Mouse (Mus musculus) spleen, adult 2 months (tissue): ENCODE results near the gene 1700021F07Rik. TPM values are rescaled to one million over a fixed set of nuclear protein-coding genes. Genes with fewer than 3 reads are reported as not detected.

Source experiments
- DNase-seq, 2 experiments: peaks; one replicate each; pipeline versions ENCODE4 v3.0.0 to v3.0.0-alpha.2; 2012 to 2021; ENCODE audit warnings: low spot score in 2 of 2, low read depth in 1 of 2
- H3K27ac ChIP-seq: fragments of 200-500 bp; 2 replicates; pipeline ENCODE4 v1.5.1; 2012; ENCODE audit warnings: low read length, inconsistent platforms; ENCODE audit not compliant: insufficient read depth
- H3K27me3 ChIP-seq: fragments of 200-500 bp; 2 replicates; pipeline ENCODE4 v1.6.1; 2012; ENCODE audit warnings: mild to moderate bottlenecking, moderate library complexity, low read length, inconsistent platforms; ENCODE audit not compliant: control insufficient read depth, insufficient read depth
- H3K36me3 ChIP-seq: fragments of 200-500 bp; 2 replicates; pipeline ENCODE4 v1.6.1; 2012; ENCODE audit warnings: mild to moderate bottlenecking, low read length, inconsistent platforms; ENCODE audit not compliant: control insufficient read depth, insufficient read depth
- H3K4me1 ChIP-seq: fragments of 200-500 bp; 2 replicates; pipeline ENCODE4 v1.6.1; 2011; ENCODE audit warnings: inconsistent platforms; ENCODE audit not compliant: control insufficient read depth, insufficient read depth, insufficient read length
- H3K4me3 ChIP-seq: fragments of 200-500 bp; 2 replicates; pipeline ENCODE4 v1.5.1; 2011; ENCODE audit warnings: mild to moderate bottlenecking, inconsistent platforms; ENCODE audit not compliant: insufficient read depth, insufficient read length; ENCODE audit errors: extremely low read depth
- CTCF ChIP-seq: fragments of 200-500 bp; IDR thresholded peaks from 2 replicates; pipeline ENCODE4 v1.5.1; 2011; ENCODE audit warnings: mild to moderate bottlenecking, inconsistent platforms; ENCODE audit not compliant: insufficient read depth, insufficient read length, insufficient replicate concordance; ENCODE audit errors: extremely low read depth
- POLR2A ChIP-seq: fragments of 200-500 bp; IDR thresholded peaks from 2 replicates; pipeline ENCODE4 v1.6.1; 2011; ENCODE audit warnings: low read depth, low read length, inconsistent platforms
- WGBS: fragments of 180-500 bp; shearing (Covaris S2); methylation state at CpG from one replicate; pipeline ENCODE4 v1.1.7; 2018; 5-methylcytosine and 5-hydroxymethylcytosine counted together
- polyA plus RNA-seq: library from polyadenylated mRNA; depleted of rRNA; stranded (reverse); fragments of >200 nt; gene quantifications from 2 replicates; pipeline ENCODE4 v1.2.3, GENCODE M21; 2012

Gene 1700021F07Rik
- polyA plus RNA-seq, 1 experiment: not detected

DNA sequence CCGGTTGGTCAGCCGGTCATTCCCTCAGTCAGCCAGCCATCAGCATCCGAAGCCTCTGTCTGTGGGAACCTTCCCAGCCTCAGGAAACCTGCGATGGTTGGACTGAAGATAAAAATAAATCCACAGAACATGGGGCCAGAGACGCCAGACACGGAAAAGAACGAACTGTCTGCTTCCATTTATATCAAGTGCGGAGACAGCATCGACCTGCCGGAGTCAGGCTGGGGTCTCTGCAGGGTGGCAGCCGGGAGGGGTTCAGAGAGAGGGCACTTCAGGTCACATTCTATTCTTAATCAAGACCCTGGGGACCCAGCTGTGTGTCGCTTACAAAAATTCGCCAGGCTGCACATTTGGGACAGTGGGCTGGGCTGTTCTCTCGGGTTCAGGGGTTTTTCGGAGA, 17.4 kb downstream of the 1700021F07Rik start:
- Histone ChIP-seq H3K36me3 (no peaks in the 10 kb centered on the region), H3K27ac (no peak overlapping the region), H3K27me3 (no peaks in the 10 kb centered on the region), H3K4me1 (no peaks in the 10 kb centered on the region; the same call in 1 of the 2 replicates), H3K4me3 (no peak overlapping the region)
- TF ChIP-seq CTCF (no peak), POLR2A (no peak)
- WGBS: 74% methylated on average over 15 of the region's 15 CpGs
- no peak for DNase-seq

DNA sequence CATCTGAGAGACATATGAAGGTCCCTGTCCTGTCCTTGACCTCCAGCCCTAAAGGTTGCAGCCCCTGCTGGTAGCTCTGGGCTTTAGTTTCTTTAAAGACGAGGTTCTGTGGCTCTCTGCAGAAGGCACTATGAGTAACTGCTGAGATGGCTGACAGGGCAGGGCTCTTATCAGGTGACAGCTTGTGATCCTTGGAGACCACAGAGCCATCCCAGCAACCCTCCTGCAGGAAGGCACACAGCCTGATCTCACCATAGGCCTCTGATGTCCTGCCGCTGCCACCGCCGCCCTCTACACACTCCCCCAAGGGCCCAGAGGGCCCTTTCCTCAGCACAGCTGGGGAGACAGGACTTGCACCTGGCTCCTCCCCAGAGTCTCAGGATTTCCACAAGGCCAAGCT, 19.4 kb downstream of the 1700021F07Rik start:
- Histone ChIP-seq H3K27ac (no peak overlapping the region), H3K4me1 (no peaks in the 10 kb centered on the region), H3K4me3 (no peak overlapping the region), H3K27me3 (no peaks in the 10 kb centered on the region), H3K36me3 (no peaks in the 10 kb centered on the region)
- 53% methylated on average over 4 of the region's 4 CpGs for WGBS
- TF ChIP-seq POLR2A (no peak), CTCF (no peak)
- DNase-seq: no peak

DNA sequence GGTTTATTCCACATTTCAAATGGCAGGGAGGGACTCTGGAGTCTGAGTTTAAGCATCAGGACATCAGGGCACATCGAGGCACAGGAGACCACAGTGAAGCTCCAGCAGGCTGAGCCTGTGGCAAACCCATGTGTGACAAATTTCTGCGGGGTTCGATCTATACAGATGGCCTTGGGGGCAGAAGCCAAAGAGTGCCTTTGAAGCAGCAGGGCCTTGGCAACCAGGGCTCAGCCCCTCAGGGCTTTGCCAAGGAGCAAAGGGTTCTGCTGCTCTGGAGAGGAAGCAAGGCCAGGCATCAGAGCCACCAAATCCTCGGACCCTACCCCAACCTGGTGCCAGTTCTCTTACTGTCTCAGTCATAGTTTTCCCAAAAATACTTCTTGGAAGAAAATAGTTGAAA, 20.3 kb downstream of the 1700021F07Rik start:
- Histone ChIP-seq H3K27me3 (no peaks in the 10 kb centered on the region), H3K27ac (no peak overlapping the region), H3K36me3 (no peaks in the 10 kb centered on the region), H3K4me1 (no peaks in the 10 kb centered on the region), H3K4me3 (no peak overlapping the region)
- 91% methylated on average over 4 of the region's 4 CpGs for WGBS
- TF ChIP-seq CTCF (no peak), POLR2A (no peak)
- DNase-seq: no peak

DNA sequence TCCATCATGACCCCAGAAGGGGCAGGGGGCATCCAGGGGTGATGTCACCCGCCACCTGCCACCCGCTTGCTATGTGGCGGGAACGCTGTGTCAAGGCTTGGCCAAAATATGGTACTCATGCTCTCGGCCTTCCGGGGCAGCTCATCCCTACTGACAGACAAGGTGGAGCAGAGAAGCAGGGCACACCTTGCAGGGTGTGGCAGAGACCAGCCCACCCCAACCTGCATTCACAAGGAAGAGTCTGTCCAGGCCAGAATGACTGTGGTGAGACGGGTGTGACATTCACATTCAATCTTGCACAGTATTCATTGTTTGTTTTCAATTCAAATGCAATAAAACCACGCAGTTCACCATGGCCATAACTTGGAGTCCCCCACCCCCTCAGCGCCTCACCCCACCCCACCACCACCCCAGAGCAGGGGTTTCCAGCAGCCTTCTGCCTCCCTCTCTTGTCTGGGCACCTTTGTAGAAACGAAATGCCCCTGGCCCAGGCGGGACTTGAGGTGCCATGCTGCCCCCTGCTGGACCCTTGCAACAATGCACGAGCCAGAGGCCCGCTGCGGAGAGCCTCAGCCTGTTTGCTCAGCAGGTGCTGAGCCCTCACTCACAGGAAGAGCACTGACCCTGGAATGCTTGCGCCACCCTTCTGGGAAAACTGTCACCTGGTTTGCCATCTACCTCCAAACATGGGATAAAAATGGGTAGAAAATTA, 23.8 kb downstream of the 1700021F07Rik start:
- Histone ChIP-seq H3K4me3 (no peak overlapping the region), H3K4me1 (no peaks in the 10 kb centered on the region), H3K36me3 (no peaks in the 10 kb centered on the region), H3K27ac (no peak overlapping the region), H3K27me3 (no peaks in the 10 kb centered on the region)
- TF ChIP-seq CTCF (peak; percentile 97), POLR2A (no peak)
- WGBS: 45% methylated on average over 15 of the region's 15 CpGs
- DNase-seq: peak; percentile 33 to 75

DNA sequence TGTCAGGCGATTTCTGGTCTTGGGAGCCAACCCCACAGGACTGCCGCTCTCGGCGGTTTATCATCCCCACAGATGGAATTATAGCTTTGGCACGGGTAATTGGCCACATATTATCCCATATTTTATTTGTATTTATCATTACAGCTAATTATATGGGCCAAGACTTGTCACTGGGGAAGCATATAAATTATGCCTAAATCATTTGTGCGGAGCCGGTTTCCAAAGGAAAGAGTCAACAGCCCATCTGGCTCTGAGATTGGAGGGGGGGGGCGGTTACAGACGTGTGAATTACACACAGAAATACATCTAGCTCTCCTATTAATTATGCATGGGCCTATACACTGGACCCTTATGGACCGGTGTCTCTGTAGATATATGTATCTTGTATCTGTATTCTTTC, 26.9 kb downstream of the 1700021F07Rik start:
- no peaks in the 10 kb centered on the region for H3K4me1 ChIP-seq
- no peak for TF ChIP-seq POLR2A
- no peak for TF ChIP-seq CTCF
- no peaks in the 10 kb centered on the region for H3K36me3 ChIP-seq
- H3K4me3 ChIP-seq: no peak overlapping the region
- no peak for DNase-seq
- WGBS: 91% methylated on average over 10 of the region's 10 CpGs
- no peaks in the 10 kb centered on the region for H3K27me3 ChIP-seq
- no peak overlapping the region for H3K27ac ChIP-seq

DNA sequence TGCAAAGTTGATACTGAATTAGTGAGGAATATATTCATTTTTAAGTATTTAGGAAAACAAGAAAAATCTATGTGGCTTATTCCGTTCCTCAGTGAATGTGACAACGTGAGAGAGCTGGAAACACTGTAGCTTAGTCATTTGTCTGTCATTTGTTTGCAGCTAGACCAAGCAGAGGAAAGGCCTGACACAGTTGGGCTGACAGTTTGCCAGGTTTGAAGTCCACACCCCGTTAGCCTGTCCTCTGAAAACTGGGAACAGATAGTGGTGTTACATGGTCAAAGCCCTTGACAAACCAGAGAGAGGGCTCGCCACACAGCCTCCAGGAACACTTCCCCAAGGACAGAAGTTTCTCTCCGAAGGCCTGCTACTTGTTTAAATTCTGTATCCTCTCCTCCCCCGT, 28.3 kb downstream of the 1700021F07Rik start:
- Histone ChIP-seq H3K27me3 (no peaks in the 10 kb centered on the region), H3K27ac (no peak overlapping the region), H3K36me3 (no peaks in the 10 kb centered on the region), H3K4me3 (no peak overlapping the region), H3K4me1 (no peaks in the 10 kb centered on the region)
- TF ChIP-seq CTCF: no peak
- no peak for TF ChIP-seq POLR2A
- WGBS: 80% methylated on average over 6 of the region's 6 CpGs
- DNase-seq: no peak

DNA sequence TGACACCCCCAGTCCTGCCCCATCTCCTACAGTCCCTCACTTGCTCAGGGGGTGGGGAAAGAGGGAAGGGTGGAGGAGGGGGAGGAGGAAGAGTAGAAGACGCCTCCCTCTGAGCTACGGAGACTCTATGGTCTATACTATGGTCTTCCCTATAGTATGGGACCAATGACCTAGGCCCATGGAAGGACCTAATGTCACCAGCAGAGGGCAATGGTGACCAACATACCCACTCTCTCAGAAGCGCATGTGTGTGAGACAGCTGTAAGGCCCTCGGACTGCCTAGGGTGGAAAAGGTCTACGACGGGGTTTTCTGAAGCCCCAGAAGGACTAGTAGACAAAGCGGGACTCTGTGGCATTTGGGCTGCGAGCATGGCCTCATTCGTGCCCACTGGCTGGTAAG, 31.5 kb downstream of the 1700021F07Rik start:
- WGBS: 41% methylated on average over 9 of the region's 9 CpGs
- Histone ChIP-seq H3K27ac (no peak overlapping the region), H3K36me3 (no peaks in the 10 kb centered on the region), H3K27me3 (no peaks in the 10 kb centered on the region), H3K4me1 (no peaks in the 10 kb centered on the region), H3K4me3 (no peak overlapping the region)
- TF ChIP-seq POLR2A: no peak
- TF ChIP-seq CTCF: peak; percentile 45; the same call in 1 of the 2 replicates
- DNase-seq: peak; percentile 18 to 29
